Mouse (Mus musculus) embryonic facial prominence, embryonic 11.5 days (tissue): ENCODE measurements around the gene Cited2. TPM values are rescaled to one million over a fixed set of nuclear protein-coding genes. Genes with fewer than 3 reads are reported as not detected.

Source experiments
- ATAC-seq: fragments of 200-750 bp; cut with Nextera tagmentation; replicated peaks from 2 replicates; pipeline ENCODE4 v1.8.0; 2017; ENCODE audit warnings: low read depth; ENCODE audit not compliant: insufficient number of reproducible peaks, low FRiP score, low TSS enrichment
- DNase-seq: peaks from one replicate; pipeline ENCODE4 v3.0.0-alpha.2; 2015; ENCODE audit warnings: low spot score
- H3K27ac ChIP-seq: fragments of 300-500 bp; sonication (generic); replicated peaks from 2 replicates; pipeline ENCODE4 v1.5.1; 2014; ENCODE audit warnings: mild to moderate bottlenecking, low read depth, low read length, control low read depth
- H3K27me3 ChIP-seq: fragments of 300-500 bp; sonication (generic); 2 replicates; pipeline ENCODE4 v1.6.1; 2014; ENCODE audit warnings: mild to moderate bottlenecking, low read length, moderate library complexity, mixed read lengths; ENCODE audit not compliant: control insufficient read depth, insufficient read depth
- H3K36me3 ChIP-seq: fragments of 300-500 bp; sonication (generic); replicated peaks from 2 replicates; pipeline ENCODE4 v1.6.1; 2014; ENCODE audit warnings: low read depth, mild to moderate bottlenecking, low read length, moderate library complexity, mixed read lengths; ENCODE audit not compliant: control insufficient read depth, insufficient read depth
- H3K4me1 ChIP-seq: fragments of 300-500 bp; sonication (generic); 2 replicates; pipeline ENCODE4 v1.6.1; 2014; ENCODE audit warnings: low read length, mixed read lengths; ENCODE audit not compliant: control insufficient read depth, insufficient read depth
- H3K4me2 ChIP-seq: fragments of 300-500 bp; sonication (generic); 2 replicates; pipeline ENCODE4 v1.6.1; 2014; ENCODE audit warnings: low read depth, mild to moderate bottlenecking, control low read depth, low read length, moderate library complexity
- H3K4me3 ChIP-seq: fragments of 300-500 bp; sonication (generic); 2 replicates; pipeline ENCODE4 v1.5.1; 2014; ENCODE audit warnings: low read depth, low read length, control low read depth
- H3K9ac ChIP-seq: fragments of 300-500 bp; sonication (generic); replicated peaks from 2 replicates; pipeline ENCODE4 v1.6.1; 2014; ENCODE audit warnings: mild to moderate bottlenecking, control low read depth, low read length
- H3K9me3 ChIP-seq: fragments of 300-500 bp; sonication (generic); replicated peaks from 2 replicates; pipeline ENCODE4 v1.6.1; 2016; ENCODE audit warnings: mild to moderate bottlenecking, low read length, inconsistent platforms, mixed read lengths; ENCODE audit not compliant: control insufficient read depth
- WGBS: fragments of 180-500 bp; shearing (Covaris S2); extraction: QIAGEN DNeasy Blood & Tissue Kit; methylation state at CpG from one replicate; pipeline ENCODE4 v1.1.7; 2014; 5-methylcytosine and 5-hydroxymethylcytosine counted together
- polyA plus RNA-seq: library from polyadenylated mRNA; unstranded; fragments of >200 nt; fragmentation: Nextera tagmentation; extraction: Ambion mirVana; gene quantifications from 2 replicates; pipeline ENCODE4 v1.2.1, GENCODE M21; 2014

Cited2 gene
- polyA plus RNA-seq, 1 experiment from 2014 or later: 51.5 TPM

DNA sequence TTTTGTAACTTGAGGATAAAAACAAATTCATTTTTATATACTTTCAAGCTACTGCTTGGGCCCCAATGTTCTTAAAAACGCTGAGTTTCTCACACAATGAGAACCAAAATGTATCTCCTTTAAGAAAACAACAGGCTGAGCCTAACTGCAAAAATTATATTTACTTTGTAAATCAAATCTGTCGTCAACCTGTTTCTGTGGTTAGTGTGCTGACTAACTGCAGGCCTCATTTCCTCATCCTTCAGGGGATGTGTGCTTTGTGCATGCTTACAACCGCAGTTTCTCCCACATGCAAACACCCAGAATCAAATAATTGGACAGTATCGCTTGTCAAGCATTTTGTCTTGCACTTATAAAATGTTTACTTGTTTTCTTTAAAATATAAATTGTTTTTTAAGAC lies 52.1 kb downstream of the Cited2 start:
- no peaks in the 10 kb centered on the region for H3K9me3 ChIP-seq
- no peaks in the 10 kb centered on the region for H3K4me1 ChIP-seq
- H3K4me2 ChIP-seq: no peak overlapping the region
- no peak overlapping the region for H3K4me3 ChIP-seq
- H3K27me3 ChIP-seq: no peaks in the 10 kb centered on the region
- DNase-seq (no peak), ATAC-seq (no peak)
- WGBS: 63% methylated on average over 4 of the region's 4 CpGs
- no peak overlapping the region for H3K27ac ChIP-seq
- no peak overlapping the region for H3K9ac ChIP-seq
- no peaks in the 10 kb centered on the region for H3K36me3 ChIP-seq

Other genes with a start within 250 kb of the Cited2 start
- gene Txlnb, start 73.0 kb downstream of the Cited2 start, polyA plus RNA-seq: 1.8 and 1.9 TPM in 2 replicates
- 4.3 and 4.7 TPM in 2 replicates for gene Heca, start 224.8 kb downstream of the Cited2 start, polyA plus RNA-seq